Comparison of ENCODE assay signal across 13 mouse cellular contexts in the genomic region with DNA sequence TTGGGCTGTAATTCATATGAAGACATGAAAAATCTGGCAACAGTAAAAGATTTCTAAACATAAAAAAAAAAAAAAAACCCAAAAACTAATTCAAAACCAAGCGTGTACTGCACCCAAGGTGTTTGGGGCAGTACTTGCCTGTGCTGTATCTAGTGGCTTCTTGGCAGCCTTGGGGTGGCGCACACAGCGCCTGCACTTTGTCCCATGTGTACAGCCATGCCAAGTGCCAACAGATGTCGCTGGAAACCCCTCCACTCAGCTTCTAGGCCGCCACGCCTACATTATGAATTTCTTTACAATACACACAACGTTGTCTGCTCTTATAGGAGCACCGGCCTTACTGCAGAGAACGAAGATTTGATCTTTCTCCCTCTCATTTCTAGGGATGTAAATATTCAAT.
"Had no signal": no experiment of that assay in that cellular context is flagged by ENCODE, and none has a peak within 500 bp of the region (broad histone marks: within the 10 kb centered on the region; RNA-seq: fewer than 3 reads in every experiment).

No protein-coding gene starts in this region.

- H3K36me3 ChIP-seq: limb, embryonic 10.5 days; liver, embryonic 15.5 days; stomach, embryonic 15.5 days had no signal

- H3K27ac ChIP-seq: limb, embryonic 10.5 days; liver, embryonic 15.5 days; stomach, embryonic 15.5 days had no signal

- ATAC-seq: intestine, postnatal 0 days; lung, postnatal 0 days had no signal

- H3K4me3 ChIP-seq: limb, embryonic 10.5 days; liver, embryonic 15.5 days; stomach, embryonic 15.5 days had no signal

- H3K9me3 ChIP-seq: limb, embryonic 10.5 days; liver, embryonic 15.5 days; stomach, embryonic 15.5 days had no signal

- H3K27me3 ChIP-seq: liver, embryonic 15.5 days; stomach, embryonic 15.5 days had no signal

- H3K4me2 ChIP-seq: liver, embryonic 11.5 days; liver, embryonic 15.5 days; stomach, embryonic 15.5 days had no signal

- H3K4me1 ChIP-seq: liver, embryonic 15.5 days; stomach, embryonic 15.5 days had no signal

- DNase-seq: kidney, adult 8-10 months; kidney, postnatal 25 days; layer of hippocampus, adult 9-11 months; lung, adult 2 months; lung, postnatal 36 days; right cerebral cortex, postnatal 14 days; thymus, postnatal 36 days had no signal

- H3K9ac ChIP-seq: liver, embryonic 15.5 days; stomach, embryonic 15.5 days had no signal
